Mouse (Mus musculus) mature B cell (primary cell): ENCODE results near the gene H2-D1.
"Not testable (repeated sequence)": the region's sequence is repeated elsewhere in the genome, so short reads cannot be mapped to it uniquely, and the experiment has no call there.

Source experiments
- in situ Hi-C: fragments of 300-500 bp; cut with MboI; formaldehyde crosslinking; loops from 2 replicates; pipeline ENCODE4 v1.14.3; 2019

H2-D1 gene

DNA sequence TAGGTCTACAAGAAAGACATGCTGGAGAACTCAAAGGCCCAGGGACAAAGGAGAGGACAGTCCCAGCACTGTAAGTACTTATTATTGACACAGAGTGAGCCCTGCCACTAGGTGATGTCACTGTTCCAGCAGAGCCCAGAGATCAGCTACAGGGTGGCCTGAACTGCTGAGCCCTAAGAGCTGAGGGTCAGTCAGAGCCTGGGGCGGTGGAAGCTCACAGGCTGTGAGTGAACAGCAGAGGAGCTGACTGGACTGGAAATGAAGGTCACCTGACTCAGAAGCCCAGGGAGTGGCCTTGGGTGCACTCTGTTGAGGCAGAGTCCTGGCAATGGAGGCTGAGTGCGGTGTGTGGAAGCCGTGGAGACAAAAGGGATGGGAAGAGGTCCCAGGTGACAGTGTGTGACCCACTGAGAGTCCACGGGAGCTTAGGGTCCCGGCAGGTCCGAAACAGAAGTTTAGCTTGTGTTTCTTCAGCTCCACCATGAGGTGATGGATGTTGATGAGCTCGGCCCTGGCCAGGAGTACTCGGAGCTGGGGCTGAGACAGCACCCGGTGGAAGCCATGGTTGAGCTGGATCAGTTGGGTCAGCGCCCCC, 41.3 kb downstream of the H2-D1 start:
- in situ Hi-C loops = no loop called here

GRCm38 (mm10) chr17:35304478-35304877, 41.9 kb downstream of the H2-D1 start:
- in situ Hi-C loops = no loop called here

DNA sequence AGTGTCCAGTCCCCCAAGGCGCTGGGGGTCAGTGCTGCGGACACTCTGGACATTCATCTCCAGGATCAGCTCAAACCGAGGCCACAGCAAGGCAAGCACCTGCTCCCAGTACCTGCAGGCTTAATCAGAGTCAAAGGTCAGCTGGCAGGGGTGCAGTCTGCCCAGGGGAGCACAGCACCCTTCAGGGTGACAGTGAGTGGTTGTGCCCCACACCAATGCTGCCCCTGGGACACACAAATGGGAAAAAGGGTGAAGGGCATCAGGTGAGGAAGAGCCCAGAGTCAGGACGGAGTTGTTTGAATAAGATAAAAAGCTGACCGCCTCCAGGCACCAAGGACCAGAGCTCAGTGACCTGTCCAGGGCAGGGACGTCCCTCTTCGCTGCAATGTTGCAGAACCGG, 42.4 kb downstream of the H2-D1 start:
- in situ Hi-C loops = not testable (repeated sequence)
